Mouse (Mus musculus) heart, embryonic 14.5 days (tissue): Measurements from ENCODE around the gene Fbxw8. TPM values are rescaled to one million over a fixed set of nuclear protein-coding genes. Genes with fewer than 3 reads are reported as not detected.

Source experiments
- ATAC-seq: fragments of 200-750 bp; cut with Nextera tagmentation; 2 replicates; pipeline ENCODE4 v1.8.0; 2017; ENCODE audit warnings: low read depth, moderate TSS enrichment; ENCODE audit not compliant: insufficient number of reproducible peaks, insufficient read depth, low FRiP score
- H3K27ac ChIP-seq, 2 experiments: fragments of 200-500 bp in 1 of 2; fragments of 300-500 bp in 1 of 2; sonication (generic) in 1 of 2; replicated peaks in 1 of 2; 2 replicates each; pipeline ENCODE4 v1.5.1; 2012 to 2014; ENCODE audit warnings: low read depth in 2 of 2, low read length in 2 of 2, control low read depth in 1 of 2, mild to moderate bottlenecking in 1 of 2, mixed read lengths in 1 of 2; ENCODE audit not compliant: control insufficient read depth in 1 of 2, insufficient read depth in 1 of 2
- H3K27me3 ChIP-seq: fragments of 300-500 bp; sonication (generic); 2 replicates; pipeline ENCODE4 v1.6.1; 2014; ENCODE audit warnings: mild to moderate bottlenecking, low read length, control low read depth; ENCODE audit not compliant: control insufficient read depth, insufficient read depth
- H3K36me3 ChIP-seq: fragments of 300-500 bp; sonication (generic); 2 replicates; pipeline ENCODE4 v1.6.1; 2014; ENCODE audit warnings: mild to moderate bottlenecking, control low read depth, low read length, mixed read lengths; ENCODE audit not compliant: control insufficient read depth, insufficient read depth
- H3K4me1 ChIP-seq, 2 experiments: fragments of 200-500 bp in 1 of 2; fragments of 300-500 bp in 1 of 2; sonication (generic) in 1 of 2; 2 replicates each; pipeline ENCODE4 v1.6.1; 2012 to 2014; ENCODE audit warnings: low read length in 2 of 2, control low read depth in 1 of 2, mixed read lengths in 1 of 2; ENCODE audit not compliant: control insufficient read depth in 2 of 2, insufficient read depth in 2 of 2
- H3K4me2 ChIP-seq: fragments of 300-500 bp; sonication (generic); 2 replicates; pipeline ENCODE4 v1.6.1; 2014; ENCODE audit warnings: mild to moderate bottlenecking, low read length
- H3K4me3 ChIP-seq, 2 experiments: fragments of 200-500 bp in 1 of 2; fragments of 300-500 bp in 1 of 2; sonication (generic) in 1 of 2; 2 replicates each; pipeline ENCODE4 v1.5.1; 2012 to 2014; ENCODE audit warnings: low read length in 2 of 2, mild to moderate bottlenecking in 2 of 2, control low read depth in 1 of 2, low read depth in 1 of 2, moderate library complexity in 1 of 2; ENCODE audit not compliant: control insufficient read depth in 1 of 2, insufficient read depth in 1 of 2
- H3K9ac ChIP-seq: fragments of 300-500 bp; sonication (generic); 2 replicates; pipeline ENCODE4 v1.6.1; 2014; ENCODE audit warnings: mild to moderate bottlenecking, low read length
- H3K9me3 ChIP-seq: fragments of 300-500 bp; sonication (generic); 2 replicates; pipeline ENCODE4 v1.6.1; 2016; ENCODE audit warnings: low read length, control low read depth; ENCODE audit not compliant: control insufficient read depth
- WGBS: fragments of 180-500 bp; shearing (Covaris S2); extraction: QIAGEN DNeasy Blood & Tissue Kit; methylation state at CpG from one replicate; pipeline ENCODE4 v1.1.7; 2014; 5-methylcytosine and 5-hydroxymethylcytosine counted together
- polyA plus RNA-seq: library from polyadenylated mRNA; unstranded; fragments of >200 nt; fragmentation: Nextera tagmentation; extraction: Ambion mirVana; gene quantifications from 2 replicates; pipeline ENCODE4 v1.2.1, GENCODE M21; 2014

Fbxw8 gene
- polyA plus RNA-seq, 1 experiment from 2014 or later, result 23.7 TPM

DNA sequence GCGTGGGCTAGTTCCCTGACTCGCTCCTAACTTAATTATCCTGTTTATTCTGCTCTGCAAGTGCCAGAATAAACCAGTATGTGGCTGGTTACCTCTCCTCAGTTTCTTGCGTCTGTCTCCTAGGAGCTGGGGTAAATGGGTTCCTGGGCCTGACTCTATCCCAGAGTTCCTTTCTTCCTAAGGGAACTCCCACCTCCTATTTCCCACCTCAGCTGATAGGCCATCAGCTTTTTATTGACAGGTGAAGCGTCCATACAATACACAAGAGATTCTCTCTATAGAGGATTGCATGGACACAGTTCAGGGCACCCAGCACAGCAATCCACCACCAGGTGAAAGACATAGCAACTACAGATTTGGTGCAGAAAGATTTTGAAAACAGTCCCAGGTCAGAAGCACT lies 111.5 kb downstream of the Fbxw8 start:
- WGBS, result 82% methylated on average over 4 of the region's 4 CpGs
- Histone ChIP-seq H3K4me1 (no peaks in the 10 kb centered on the region), H3K9me3 (0 out of 2 replicates have a peak, but pooled peaks cover 3% of the 10 kb centered on the region), H3K27ac (no peak overlapping the region), H3K4me3 (no peak overlapping the region), H3K9ac (no peak overlapping the region), H3K36me3 (no peaks in the 10 kb centered on the region), H3K4me2 (no peak overlapping the region), H3K27me3 (no peaks in the 10 kb centered on the region)
- ATAC-seq, result no peak

- Histone ChIP-seq H3K36me3 (no peaks in the 10 kb centered on the region), H3K4me3 (no peak overlapping the region), H3K27ac (no peak overlapping the region), H3K4me2 (no peak overlapping the region), H3K27me3 (no peaks in the 10 kb centered on the region), H3K9me3 (0 out of 2 replicates have a peak, but pooled peaks cover 3% of the 10 kb centered on the region), H3K4me1 (peaks cover 4 to 5% of the 10 kb centered on the region in 2 experiments), H3K9ac (no peak overlapping the region)
- ATAC-seq, result no peak
- WGBS, result 78% methylated on average over 6 of the region's 6 CpGs
Measured at GRCm38 (mm10) chr5:118042599-118042998, 112.7 kb downstream of the Fbxw8 start.

- no peaks in the 10 kb centered on the region for H3K36me3 ChIP-seq
- H3K9me3 ChIP-seq, result peaks cover 11% of the 10 kb centered on the region
- 32% methylated on average over 12 of the region's 12 CpGs for WGBS
- H3K27me3 ChIP-seq, result no peaks in the 10 kb centered on the region
- H3K27ac ChIP-seq, result no peak overlapping the region
- peaks cover 10 to 13% of the 10 kb centered on the region in 2 experiments for H3K4me1 ChIP-seq
- no peak overlapping the region for H3K9ac ChIP-seq
- no peak overlapping the region for H3K4me2 ChIP-seq
- ATAC-seq, result no peak
- no peak overlapping the region for H3K4me3 ChIP-seq
Measured at GRCm38 (mm10) chr5:118039241-118039668, 116.0 kb downstream of the Fbxw8 start.

GRCm38 (mm10) chr5:118037798-118038484 lies 117.3 kb downstream of the Fbxw8 start:
- Histone ChIP-seq H3K27ac (peak overlapping the region; percentile 38 to 55; a peak in 3 of 4 replicates), H3K36me3 (no peaks in the 10 kb centered on the region)
- peak; percentile 62; the same call in 1 of the 2 replicates for ATAC-seq

GRCm38 (mm10) chr5:118036888-118037797 lies 118.1 kb downstream of the Fbxw8 start:
- Histone ChIP-seq H3K9me3 (peaks cover 11% of the 10 kb centered on the region), H3K27ac (peak overlapping the region in 1 of 2 experiments; percentile 55; a peak in 1 of 4 replicates), H3K9ac (peak overlapping the region; percentile 54), H3K4me2 (peak overlapping the region; percentile 55), H3K27me3 (no peaks in the 10 kb centered on the region), H3K4me3 (peak overlapping the region in 1 of 2 experiments; percentile 9; a peak in 1 of 4 replicates), H3K4me1 (peaks cover 21% of the 10 kb centered on the region in 2 experiments), H3K36me3 (no peaks in the 10 kb centered on the region)
- 37% methylated on average over 25 of the region's 25 CpGs for WGBS
- ATAC-seq, result 0 out of 2 replicates have a peak, but pooled peaks have one; percentile 22

More at GRCm38 (mm10) chr5:118037798-118038484, 117.3 kb downstream of the Fbxw8 start:
- H3K9ac ChIP-seq, result peak overlapping the region; percentile 54
- H3K4me1 ChIP-seq, result peaks cover 21% of the 10 kb centered on the region in 2 experiments
- peaks cover 11% of the 10 kb centered on the region for H3K9me3 ChIP-seq
- WGBS, result 11% methylated on average over 10 of the region's 10 CpGs
- peak overlapping the region in 1 of 2 experiments; percentile 9; a peak in 1 of 4 replicates for H3K4me3 ChIP-seq
- peak overlapping the region; percentile 55 for H3K4me2 ChIP-seq
- no peaks in the 10 kb centered on the region for H3K27me3 ChIP-seq

GRCm38 (mm10) chr5:118035786-118036185 lies 119.5 kb downstream of the Fbxw8 start:
- WGBS, result 51% methylated on average over 3 of the region's 3 CpGs
- Histone ChIP-seq H3K9ac (no peak overlapping the region), H3K4me3 (no peak overlapping the region), H3K4me2 (no peak overlapping the region), H3K36me3 (no peaks in the 10 kb centered on the region), H3K27me3 (no peaks in the 10 kb centered on the region), H3K4me1 (peaks cover 21 to 23% of the 10 kb centered on the region in 2 experiments), H3K27ac (no peak overlapping the region), H3K9me3 (peaks cover 8% of the 10 kb centered on the region)
- no peak for ATAC-seq

GRCm38 (mm10) chr5:118034632-118035031 lies 120.6 kb downstream of the Fbxw8 start:
- H3K36me3 ChIP-seq, result no peaks in the 10 kb centered on the region
- no peak for ATAC-seq
- no peak overlapping the region for H3K27ac ChIP-seq
- H3K27me3 ChIP-seq, result peaks cover 10% of the 10 kb centered on the region
- peaks cover 8% of the 10 kb centered on the region for H3K9me3 ChIP-seq
- no peak overlapping the region for H3K4me2 ChIP-seq
- WGBS, result 92% methylated on average over 1 of the region's 1 CpGs
- H3K4me3 ChIP-seq, result no peak overlapping the region
- H3K9ac ChIP-seq, result no peak overlapping the region
- peaks cover 21 to 25% of the 10 kb centered on the region in 2 experiments for H3K4me1 ChIP-seq
